Mouse (Mus musculus): ENCODE measurements around the gene Heyl.

GRCm38 (mm10) chr4:123223309-123223708, 10.0 kb upstream of the Heyl start:
- TF ChIP-seq CTCF (IDR thresholded peaks at IDR 0.05; ENCODE audit: borderline replicate concordance, control insufficient read depth, extremely low read depth, insufficient read depth, low read length, poor library complexity), result no peak
- no peak for TF ChIP-seq POLR2A (IDR thresholded peaks at IDR 0.05; ENCODE audit: control insufficient read depth, extremely low read depth, insufficient read depth, low read length, poor library complexity)

Data from thymus, adult 2 months (tissue).